27 mouse cellular contexts compared by ENCODE assay signal in genomic region chr3:83007557-83007956, GRCm38 (mm10). TPM values are rescaled to one million over a fixed set of nuclear protein-coding genes. Genes with fewer than 3 reads are reported as not detected.
DNase-seq lines count a peak whose midpoint lies in the region; ATAC-seq and TF ChIP-seq lines count a peak whose summit lies in the region.
"Had no signal": no experiment of that assay in that cellular context is flagged by ENCODE, and none has a peak within 500 bp of the region (broad histone marks: within the 10 kb centered on the region; RNA-seq: fewer than 3 reads in every experiment).

Gene Fgg, plus strand, starts transcription at chr3:83007724.

- no peaks in the 10 kb centered on the region for H3K36me3 ChIP-seq in intestine, embryonic 16.5 days (ENCODE audit: control insufficient read depth, insufficient read depth, low read length)
- no peaks in the 10 kb centered on the region for H3K36me3 ChIP-seq in intestine, postnatal 0 days (ENCODE audit: control insufficient read depth, insufficient read depth)
- 0 out of 2 replicates have a peak, but pooled peaks cover 4% of the 10 kb centered on the region for H3K36me3 ChIP-seq in liver, embryonic 13.5 days
- no peaks in the 10 kb centered on the region for H3K36me3 ChIP-seq in stomach, embryonic 16.5 days (ENCODE audit: control insufficient read depth, insufficient read depth, low read length)
- H3K36me3 ChIP-seq: embryonic facial prominence, embryonic 13.5 days; forebrain, embryonic 15.5 days; hindbrain, embryonic 15.5 days; midbrain, embryonic 10.5 days had no signal

- DNase-seq in adrenal gland, adult 2 months, result peak; percentile 15
- DNase-seq in adrenal gland, postnatal 4 days (ENCODE audit: low spot score in 2 of 2), result no peak
- no peak for DNase-seq in liver, embryonic 13.5 days
- no peak for DNase-seq in right cerebral cortex, postnatal 10 days (ENCODE audit: low spot score in 2 of 2)
- DNase-seq in frontal cortex, postnatal 10 days (ENCODE audit: low spot score in 2 of 2), result no peak
- DNase-seq: cerebellum, adult 2 months; cerebellum, postnatal 36 days; embryo, embryonic 11 days; gastrocnemius, postnatal 14 days; heart, adult 18-20 months; heart, postnatal 4 days; layer of hippocampus, postnatal 36 days had no signal

- no peak within 1 kb of the TSS for H3K9ac ChIP-seq in intestine, embryonic 16.5 days (ENCODE audit: low read depth, low read length)
- H3K9ac ChIP-seq in intestine, postnatal 0 days (ENCODE audit: low read depth, low read length), result no peak within 1 kb of the TSS
- H3K9ac ChIP-seq in liver, embryonic 13.5 days, result peak within 1 kb of the TSS; percentile 43; the same call in 1 of the 2 replicates
- H3K9ac ChIP-seq in stomach, embryonic 16.5 days (ENCODE audit: low read length), result no peak within 1 kb of the TSS
- H3K9ac ChIP-seq: embryonic facial prominence, embryonic 13.5 days; forebrain, embryonic 15.5 days; hindbrain, embryonic 15.5 days had no signal

- no peak within 1 kb of the TSS for H3K27ac ChIP-seq in intestine, embryonic 16.5 days (ENCODE audit: low read length)
- no peak within 1 kb of the TSS for H3K27ac ChIP-seq in intestine, postnatal 0 days (ENCODE audit: low read depth, low read length)
- H3K27ac ChIP-seq in liver, embryonic 13.5 days, result peak within 1 kb of the TSS; percentile 44
- no peak within 1 kb of the TSS for H3K27ac ChIP-seq in stomach, embryonic 16.5 days (ENCODE audit: low read length)
- H3K27ac ChIP-seq: embryonic facial prominence, embryonic 13.5 days; forebrain, embryonic 15.5 days; hindbrain, embryonic 15.5 days; macrophage; midbrain, embryonic 10.5 days had no signal

- 50% methylated on average over 7 of the region's 7 CpGs for WGBS in intestine, embryonic 16.5 days
- WGBS in intestine, postnatal 0 days, result 39% methylated on average over 7 of the region's 7 CpGs
- WGBS in liver, embryonic 13.5 days (ENCODE audit: insufficient replicate concordance), result 33% methylated on average over 7 of the region's 7 CpGs
- WGBS in stomach, embryonic 16.5 days, result 33% methylated on average over 7 of the region's 7 CpGs

- no peak within 1 kb of the TSS for H3K4me2 ChIP-seq in intestine, embryonic 16.5 days (ENCODE audit: low read depth, low read length)
- no peak within 1 kb of the TSS for H3K4me2 ChIP-seq in intestine, postnatal 0 days (replicated peaks; ENCODE audit: low read depth)
- H3K4me2 ChIP-seq in liver, embryonic 13.5 days, result peak within 1 kb of the TSS; percentile 48
- no peak within 1 kb of the TSS for H3K4me2 ChIP-seq in stomach, embryonic 16.5 days (ENCODE audit: low read depth, low read length)
- H3K4me2 ChIP-seq: embryonic facial prominence, embryonic 13.5 days; forebrain, embryonic 15.5 days; hindbrain, embryonic 15.5 days had no signal

- no peaks in the 10 kb centered on the region for H3K9me3 ChIP-seq in intestine, embryonic 16.5 days (ENCODE audit: control insufficient read depth, low read length)
- no peaks in the 10 kb centered on the region for H3K9me3 ChIP-seq in intestine, postnatal 0 days (ENCODE audit: control insufficient read depth)
- H3K9me3 ChIP-seq in liver, embryonic 13.5 days (replicated peaks), result no peaks in the 10 kb centered on the region
- no peaks in the 10 kb centered on the region for H3K9me3 ChIP-seq in stomach, embryonic 16.5 days (replicated peaks; ENCODE audit: control insufficient read depth, low read length)
- H3K9me3 ChIP-seq: embryonic facial prominence, embryonic 13.5 days; forebrain, embryonic 15.5 days; hindbrain, embryonic 15.5 days; midbrain, embryonic 10.5 days had no signal

- H3K4me3 ChIP-seq in intestine, embryonic 16.5 days (ENCODE audit: low read length), result no peak within 1 kb of the TSS
- H3K4me3 ChIP-seq in intestine, postnatal 0 days (ENCODE audit: low read depth, low read length), result no peak within 1 kb of the TSS
- H3K4me3 ChIP-seq in liver, embryonic 13.5 days (replicated peaks), result peak within 1 kb of the TSS; percentile 37
- no peak within 1 kb of the TSS for H3K4me3 ChIP-seq in stomach, embryonic 16.5 days (replicated peaks; ENCODE audit: low read length)
- H3K4me3 ChIP-seq: embryonic facial prominence, embryonic 13.5 days; forebrain, embryonic 15.5 days; hindbrain, embryonic 15.5 days; midbrain, embryonic 10.5 days had no signal

- 0 out of 2 replicates have a peak, but pooled peaks have one; percentile 21 for ATAC-seq in intestine, embryonic 16.5 days
- no peak for ATAC-seq in intestine, postnatal 0 days
- peak; percentile 80 for ATAC-seq in liver, embryonic 13.5 days (ENCODE audit: low read depth)
- no peak for ATAC-seq in stomach, embryonic 16.5 days (ENCODE audit: insufficient read depth, low FRiP score)
- ATAC-seq: forebrain, embryonic 15.5 days had no signal

- no peaks in the 10 kb centered on the region for H3K4me1 ChIP-seq in intestine, embryonic 16.5 days (ENCODE audit: control insufficient read depth, insufficient read depth, low read length)
- no peaks in the 10 kb centered on the region for H3K4me1 ChIP-seq in intestine, postnatal 0 days (replicated peaks; ENCODE audit: control insufficient read depth, insufficient read depth, low read length)
- H3K4me1 ChIP-seq in liver, embryonic 13.5 days (replicated peaks), result peaks cover 2% of the 10 kb centered on the region; the same call in 1 of the 2 replicates
- H3K4me1 ChIP-seq in stomach, embryonic 16.5 days (ENCODE audit: control insufficient read depth, insufficient read depth, low read length), result no peaks in the 10 kb centered on the region
- H3K4me1 ChIP-seq: embryonic facial prominence, embryonic 13.5 days; forebrain, embryonic 15.5 days; hindbrain, embryonic 15.5 days; midbrain, embryonic 10.5 days had no signal

- TF ChIP-seq CTCF in intestine, postnatal 0 days (IDR thresholded peaks at IDR 0.05; ENCODE audit: low read depth), result no peak

- H3K27me3 ChIP-seq in intestine, embryonic 16.5 days (replicated peaks; ENCODE audit: control insufficient read depth, insufficient read depth, low read length), result no peaks in the 10 kb centered on the region
- no peaks in the 10 kb centered on the region for H3K27me3 ChIP-seq in intestine, postnatal 0 days (replicated peaks; ENCODE audit: control insufficient read depth, insufficient read depth, low read length)
- no peaks in the 10 kb centered on the region for H3K27me3 ChIP-seq in liver, embryonic 13.5 days
- no peaks in the 10 kb centered on the region for H3K27me3 ChIP-seq in stomach, embryonic 16.5 days (ENCODE audit: control insufficient read depth, insufficient read depth, low read length)
- H3K27me3 ChIP-seq: embryonic facial prominence, embryonic 13.5 days; forebrain, embryonic 15.5 days; hindbrain, embryonic 15.5 days had no signal

RNA-seq across cellular contexts. Expression of gene Fgg, which starts in this region (rescaled TPM):
- total RNA-seq in adrenal gland, adult 2 months (2021), result 10 to 100 TPM in 1 of 2 experiments, under 1 TPM in 1; 0.38 to 10.9 TPM
- polyA plus RNA-seq in adrenal gland, adult 2 months (2012; rRNA removed), result 0.63 TPM in 1 of 2 replicates, not detected in the other
- 100 to 1,000 TPM in 1 of 2 experiments, 1 to 10 TPM in 1; 7.6 to 283 TPM for total RNA-seq in adrenal gland, postnatal 4 days (2021)
- 5.9 and 14.1 TPM in 2 replicates for polyA plus RNA-seq in intestine, embryonic 16.5 days (2015; fragmentation: Nextera tagmentation; extraction: Ambion mirVana)
- 1.2 and 1.8 TPM in 2 replicates for polyA plus RNA-seq in intestine, postnatal 0 days (2015; fragmentation: Nextera tagmentation; extraction: Ambion mirVana)
- 255 and 310 TPM in 2 replicates for polyA plus RNA-seq in liver, embryonic 13.5 days (2015; fragmentation: Nextera tagmentation; extraction: Ambion mirVana)
- 26.5 and 31.3 TPM in 2 replicates for polyA plus RNA-seq in stomach, embryonic 16.5 days (2015; fragmentation: Nextera tagmentation; extraction: Ambion mirVana)
- total RNA-seq: gastrocnemius, postnatal 14 days; heart, adult 18-20 months; layer of hippocampus, adult 8-10 months; layer of hippocampus, postnatal 36 days; left cerebral cortex, postnatal 25 days; neutrophil, adult 5-6 weeks had no signal
- polyA plus RNA-seq: cerebellum, adult 2 months; embryonic facial prominence, embryonic 13.5 days; forebrain, embryonic 15.5 days; heart, embryonic 14.5 days; intestine, embryonic 14.5 days; kidney, embryonic 14.5 days; macrophage; small intestine, adult 2 months had no signal

Comparison
In these comparisons a context has a peak if more than half of its experiments do, and no peak if none do; other contexts are left out.
1. ATAC-seq: peak in intestine, embryonic 16.5 days (single experiment) and liver, embryonic 13.5 days (single experiment); none in intestine, postnatal 0 days (single experiment) and stomach, embryonic 16.5 days (single experiment).